Mouse (Mus musculus): Measurements from ENCODE around the gene Ergic1.

Gene Ergic1

GRCm38 (mm10) chr17:26699819-26700616 is 138.7 kb downstream of the Ergic1 start:
- peak; percentile 91 for DNase-seq (ENCODE audit: low spot score)

GRCm38 (mm10) chr17:26701565-26701964 is 140.3 kb downstream of the Ergic1 start:
- no peak for DNase-seq (ENCODE audit: low spot score)

- DNase-seq (ENCODE audit: low spot score) = no peak
Observed at GRCm38 (mm10) chr17:26702621-26703020, 141.3 kb downstream of the Ergic1 start.

GRCm38 (mm10) chr17:26703671-26704070 is 142.4 kb downstream of the Ergic1 start:
- no peak for DNase-seq (ENCODE audit: low spot score)

GRCm38 (mm10) chr17:26705463-26706359 is 144.4 kb downstream of the Ergic1 start:
- no peak for DNase-seq (ENCODE audit: low spot score)
